Mouse (Mus musculus): ENCODE measurements at regions not wholly inside any gene's neighbourhood (a gene's known extent, or its start where the extent isn't known, plus 50 kb on each side); places are given as distances from the start of the nearest gene placed in this dataset.

GRCm38 (mm10) chr4:124542696-124543095, 67.9 kb downstream of the 3100002H09Rik start:
- TF ChIP-seq POLR2A (IDR thresholded peaks at IDR 0.05; ENCODE audit: control insufficient read depth, low read depth, low read length) (no peak), CTCF (IDR thresholded peaks at IDR 0.05; ENCODE audit: control insufficient read depth, insufficient read depth, insufficient replicate concordance, low read depth, low read length) (no peak)

All from testis, adult 2 months (tissue).